In genomic region chr2:54215597-54215996, GRCm38 (mm10) we compare ENCODE assay signal across 13 mouse cellular contexts.
"Had no signal": no experiment of that assay in that cellular context is flagged by ENCODE, and none has a peak within 500 bp of the region (broad histone marks: within the 10 kb centered on the region; RNA-seq: fewer than 3 reads in every experiment).

No protein-coding gene starts in this region.

- H3K4me1 ChIP-seq: kidney, embryonic 15.5 days; limb, embryonic 12.5 days; limb, embryonic 15.5 days had no signal

- DNase-seq: kidney, adult 8-10 months; kidney, postnatal 10 days; kidney, postnatal 36 days; left cerebral cortex, postnatal 4 days; liver, postnatal 0 days; midbrain, embryonic 14.5 days; right cerebral cortex, adult 18-20 months; right cerebral cortex, postnatal 14 days; right cerebral cortex, postnatal 4 days; thymus, postnatal 25 days had no signal

- H3K4me3 ChIP-seq: kidney, embryonic 15.5 days; limb, embryonic 12.5 days; limb, embryonic 15.5 days had no signal
